9 mouse cellular contexts compared by ENCODE assay signal in the genomic region with DNA sequence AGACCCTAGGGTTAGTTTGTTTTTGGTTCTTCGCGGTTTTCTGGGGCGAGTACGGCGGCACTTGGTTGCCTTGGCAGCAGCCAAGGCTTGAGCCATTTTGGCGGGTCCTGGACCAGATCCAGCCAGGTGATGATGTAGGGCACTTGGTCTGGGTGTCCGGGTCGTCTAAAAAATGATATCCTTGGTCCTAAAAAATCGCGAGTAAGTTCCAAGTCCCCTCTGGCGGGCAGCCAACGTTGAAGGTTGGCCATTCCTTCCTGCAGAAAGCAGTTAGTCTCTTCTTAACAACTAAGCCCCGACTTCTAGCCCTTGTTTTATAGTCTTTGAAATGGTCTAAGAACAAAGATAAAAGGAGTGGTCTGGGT. TPM values are rescaled to one million over a fixed set of nuclear protein-coding genes. Genes with fewer than 3 reads are reported as not detected.
A peak's percentile ranks its signal among the peaks of the same experiment; 100 is the strongest.
DNase-seq lines count a peak whose midpoint lies in the region; ATAC-seq and TF ChIP-seq lines count a peak whose summit lies in the region.
"Had no signal": no experiment of that assay in that cellular context is flagged by ENCODE, and none has a peak within 500 bp of the region (broad histone marks: within the 10 kb centered on the region; RNA-seq: fewer than 3 reads in every experiment).

No protein-coding gene starts in this region.

- WGBS in embryonic facial prominence, embryonic 13.5 days: 39% methylated on average over 13 of the region's 13 CpGs
- WGBS in hindbrain, embryonic 12.5 days: 30% methylated on average over 13 of the region's 13 CpGs
- WGBS in liver, postnatal 0 days (ENCODE audit: insufficient replicate concordance): 71% methylated on average over 13 of the region's 13 CpGs
- 51% methylated on average over 13 of the region's 13 CpGs for WGBS in stomach, embryonic 16.5 days

- no peak for TF ChIP-seq EP300 in liver, postnatal 0 days (IDR thresholded peaks at IDR 0.05; ENCODE audit: low read depth)

- H3K4me3 ChIP-seq in embryonic facial prominence, embryonic 13.5 days: peak overlapping the region; percentile 64
- peak overlapping the region; percentile 46 for H3K4me3 ChIP-seq in hindbrain, embryonic 12.5 days
- H3K4me3 ChIP-seq in liver, postnatal 0 days (ENCODE audit: low read depth, low read length): peak overlapping the region; percentile 60
- H3K4me3 ChIP-seq in stomach, embryonic 16.5 days (replicated peaks; ENCODE audit: low read length): peak overlapping the region; percentile 56
- H3K4me3 ChIP-seq: megakaryocyte, embryonic 14.5 days had no signal

- no peaks in the 10 kb centered on the region for H3K27me3 ChIP-seq in embryonic facial prominence, embryonic 13.5 days
- no peaks in the 10 kb centered on the region for H3K27me3 ChIP-seq in hindbrain, embryonic 12.5 days
- no peaks in the 10 kb centered on the region for H3K27me3 ChIP-seq in liver, postnatal 0 days (ENCODE audit: insufficient read depth, low read length)
- H3K27me3 ChIP-seq in stomach, embryonic 16.5 days (ENCODE audit: control insufficient read depth, insufficient read depth, low read length): no peaks in the 10 kb centered on the region

- H3K4me2 ChIP-seq in embryonic facial prominence, embryonic 13.5 days: peak overlapping the region; percentile 67
- H3K4me2 ChIP-seq in hindbrain, embryonic 12.5 days (replicated peaks): peak overlapping the region; percentile 69
- peak overlapping the region; percentile 78 for H3K4me2 ChIP-seq in liver, postnatal 0 days (ENCODE audit: low read depth, low read length)
- H3K4me2 ChIP-seq in stomach, embryonic 16.5 days (ENCODE audit: low read depth, low read length): peak overlapping the region; percentile 83

- DNase-seq in thymus, postnatal 14 days: peak; percentile 17
- no peak for DNase-seq in thymus, postnatal 25 days
- DNase-seq in liver, postnatal 0 days: peak; percentile 29
- no peak for DNase-seq in urinary bladder, postnatal 10 days (ENCODE audit: low spot score)

- ATAC-seq in embryonic facial prominence, embryonic 13.5 days (ENCODE audit: insufficient number of reproducible peaks, insufficient read depth, low FRiP score, low TSS enrichment, low read depth): no peak
- no peak for ATAC-seq in hindbrain, embryonic 12.5 days (ENCODE audit: low FRiP score)
- ATAC-seq in liver, postnatal 0 days: no peak
- no peak for ATAC-seq in stomach, embryonic 16.5 days (ENCODE audit: insufficient read depth, low FRiP score)
- ATAC-seq in erythroid progenitor cell, adult 5-6 weeks (replicated peaks; ENCODE audit: low FRiP score, poor library complexity, severe bottlenecking): no peak

- H3K36me3 ChIP-seq in embryonic facial prominence, embryonic 13.5 days: peaks cover 38% of the 10 kb centered on the region
- peaks cover 27% of the 10 kb centered on the region for H3K36me3 ChIP-seq in hindbrain, embryonic 12.5 days
- H3K36me3 ChIP-seq in liver, postnatal 0 days (replicated peaks; ENCODE audit: insufficient read depth, low read length): peaks cover 4% of the 10 kb centered on the region; the same call in 1 of the 2 replicates
- 0 out of 2 replicates have a peak, but pooled peaks cover 17% of the 10 kb centered on the region for H3K36me3 ChIP-seq in stomach, embryonic 16.5 days (ENCODE audit: control insufficient read depth, insufficient read depth, low read length)

- peaks cover 26% of the 10 kb centered on the region for H3K4me1 ChIP-seq in embryonic facial prominence, embryonic 13.5 days
- H3K4me1 ChIP-seq in hindbrain, embryonic 12.5 days: peaks cover 11% of the 10 kb centered on the region
- H3K4me1 ChIP-seq in liver, postnatal 0 days (ENCODE audit: insufficient read depth): peaks cover 7% of the 10 kb centered on the region
- peaks cover 5% of the 10 kb centered on the region; the same call in 1 of the 2 replicates for H3K4me1 ChIP-seq in stomach, embryonic 16.5 days (ENCODE audit: control insufficient read depth, insufficient read depth, low read length)

- peak overlapping the region; percentile 78 for H3K27ac ChIP-seq in embryonic facial prominence, embryonic 13.5 days
- peak overlapping the region; percentile 79 for H3K27ac ChIP-seq in hindbrain, embryonic 12.5 days
- H3K27ac ChIP-seq in liver, postnatal 0 days (ENCODE audit: low read depth): no peak overlapping the region
- no peak overlapping the region for H3K27ac ChIP-seq in stomach, embryonic 16.5 days (ENCODE audit: low read length)

- H3K9ac ChIP-seq in embryonic facial prominence, embryonic 13.5 days: peak overlapping the region; percentile 79
- H3K9ac ChIP-seq in hindbrain, embryonic 12.5 days: peak overlapping the region; percentile 68
- H3K9ac ChIP-seq in liver, postnatal 0 days (replicated peaks): no peak overlapping the region
- peak overlapping the region; percentile 82; the same call in 1 of the 2 replicates for H3K9ac ChIP-seq in stomach, embryonic 16.5 days (ENCODE audit: low read length)

- TF ChIP-seq CTCF in liver, postnatal 0 days (IDR thresholded peaks at IDR 0.05; ENCODE audit: low read depth): no peak

- H3K9me3 ChIP-seq in embryonic facial prominence, embryonic 13.5 days: peaks cover 35% of the 10 kb centered on the region
- H3K9me3 ChIP-seq in hindbrain, embryonic 12.5 days (replicated peaks): peaks cover 35% of the 10 kb centered on the region
- peaks cover 23% of the 10 kb centered on the region for H3K9me3 ChIP-seq in liver, postnatal 0 days (ENCODE audit: low read length)
- peaks cover 32% of the 10 kb centered on the region for H3K9me3 ChIP-seq in stomach, embryonic 16.5 days (replicated peaks; ENCODE audit: control insufficient read depth, low read length)

RNA-seq across cellular contexts. Expression of a gene that starts 7.1 kb away (rescaled TPM):
- polyA plus RNA-seq in embryonic facial prominence, embryonic 13.5 days (2015; fragmentation: Nextera tagmentation; extraction: Ambion mirVana): 48.0 and 49.2 TPM in 2 replicates
- polyA plus RNA-seq in hindbrain, embryonic 12.5 days (2016; fragmentation: Nextera tagmentation; extraction: Ambion mirVana): 61.4 and 62.9 TPM in 2 replicates
- 19.0 and 21.0 TPM in 2 replicates for polyA plus RNA-seq in liver, postnatal 0 days (2015; fragmentation: Nextera tagmentation; extraction: Ambion mirVana)
- polyA plus RNA-seq in stomach, embryonic 16.5 days (2015; fragmentation: Nextera tagmentation; extraction: Ambion mirVana): 52.6 and 55.0 TPM in 2 replicates
- total RNA-seq in erythroid progenitor cell, adult 5-6 weeks (2015; ENCODE audit: low replicate concordance): 3.2 and 5.0 TPM in 2 replicates
- 4.6 and 8.3 TPM in 2 replicates for total RNA-seq in erythroid progenitor cell, adult 5-6 weeks (2017; ENCODE audit: low replicate concordance)

RNA-seq across cellular contexts. Expression of a gene that starts 7.3 kb away (rescaled TPM):
- 74.0 and 81.5 TPM in 2 replicates for polyA plus RNA-seq in embryonic facial prominence, embryonic 13.5 days (2015; fragmentation: Nextera tagmentation; extraction: Ambion mirVana)
- polyA plus RNA-seq in hindbrain, embryonic 12.5 days (2016; fragmentation: Nextera tagmentation; extraction: Ambion mirVana): 69.7 and 70.1 TPM in 2 replicates
- 37.6 and 41.6 TPM in 2 replicates for polyA plus RNA-seq in liver, postnatal 0 days (2015; fragmentation: Nextera tagmentation; extraction: Ambion mirVana)
- 74.1 and 86.2 TPM in 2 replicates for polyA plus RNA-seq in stomach, embryonic 16.5 days (2015; fragmentation: Nextera tagmentation; extraction: Ambion mirVana)
- 5.4 and 8.3 TPM in 2 replicates for total RNA-seq in erythroid progenitor cell, adult 5-6 weeks (2015; ENCODE audit: low replicate concordance)
- 2.6 and 8.3 TPM in 2 replicates for total RNA-seq in erythroid progenitor cell, adult 5-6 weeks (2017; ENCODE audit: low replicate concordance)

RNA-seq across cellular contexts. Expression of a gene that starts 27.2 kb away (rescaled TPM):
- 12.6 and 17.0 TPM in 2 replicates for polyA plus RNA-seq in embryonic facial prominence, embryonic 13.5 days (2015; fragmentation: Nextera tagmentation; extraction: Ambion mirVana)
- polyA plus RNA-seq in hindbrain, embryonic 12.5 days (2016; fragmentation: Nextera tagmentation; extraction: Ambion mirVana): 6.9 and 12.0 TPM in 2 replicates
- 28.2 and 32.1 TPM in 2 replicates for polyA plus RNA-seq in liver, postnatal 0 days (2015; fragmentation: Nextera tagmentation; extraction: Ambion mirVana)
- 23.7 and 27.5 TPM in 2 replicates for polyA plus RNA-seq in stomach, embryonic 16.5 days (2015; fragmentation: Nextera tagmentation; extraction: Ambion mirVana)
- 9.2 and 11.9 TPM in 2 replicates for total RNA-seq in erythroid progenitor cell, adult 5-6 weeks (2015; ENCODE audit: low replicate concordance)
- total RNA-seq in erythroid progenitor cell, adult 5-6 weeks (2017; ENCODE audit: low replicate concordance): 39.5 and 42.1 TPM in 2 replicates

Comparison
In these comparisons a context has a peak if more than half of its experiments do, and no peak if none do; other contexts are left out.
1. DNase-seq: peak in thymus, postnatal 14 days (single experiment) and liver, postnatal 0 days (single experiment); none in thymus, postnatal 25 days (single experiment) and urinary bladder, postnatal 10 days (single experiment).
2. H3K27ac ChIP-seq: peak in embryonic facial prominence, embryonic 13.5 days (single experiment) and hindbrain, embryonic 12.5 days (single experiment); none in liver, postnatal 0 days (single experiment) and stomach, embryonic 16.5 days (single experiment).
3. Peak in every context shown above with its lines, with median percentiles within 50 percentile points of each other: H3K4me2 ChIP-seq and H3K4me3 ChIP-seq.